Mouse (Mus musculus) liver (tissue): ENCODE measurements at regions not wholly inside any gene's neighbourhood (a gene's known extent, or its start where the extent isn't known, plus 50 kb on each side); places are given as distances from the start of the nearest gene placed in this dataset.
A peak's percentile ranks its signal among the peaks of the same experiment; 100 is the strongest.

Experiments used
- DNase-seq: peaks from one replicate; pipeline ENCODE4 v3.0.0-alpha.2; 2020; ENCODE audit warnings: mixed read lengths

GRCm38 (mm10) chr5:41563441-41563840, 144.5 kb downstream of the Rab28 start:
- no peak for DNase-seq

DNA sequence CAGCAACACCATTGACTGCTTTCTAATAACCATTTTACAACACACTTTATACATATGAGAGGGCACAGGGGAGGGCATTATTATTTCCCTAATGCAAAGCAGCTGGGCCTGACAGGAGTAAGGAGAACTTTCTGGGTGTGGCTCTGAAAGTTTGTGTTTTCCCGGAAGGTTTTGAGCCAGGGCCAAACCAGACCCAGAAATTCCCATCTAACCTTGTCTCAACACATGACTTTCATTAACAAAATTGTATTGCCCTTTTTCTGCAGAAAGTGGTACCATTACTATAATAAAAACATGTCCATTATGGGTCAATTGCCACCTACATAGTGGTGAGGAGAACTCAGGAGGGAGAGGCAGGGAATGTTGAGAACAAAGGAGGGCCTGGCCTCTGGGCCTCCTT, 145.7 kb downstream of the Rab28 start:
- DNase-seq, result no peak

DNA sequence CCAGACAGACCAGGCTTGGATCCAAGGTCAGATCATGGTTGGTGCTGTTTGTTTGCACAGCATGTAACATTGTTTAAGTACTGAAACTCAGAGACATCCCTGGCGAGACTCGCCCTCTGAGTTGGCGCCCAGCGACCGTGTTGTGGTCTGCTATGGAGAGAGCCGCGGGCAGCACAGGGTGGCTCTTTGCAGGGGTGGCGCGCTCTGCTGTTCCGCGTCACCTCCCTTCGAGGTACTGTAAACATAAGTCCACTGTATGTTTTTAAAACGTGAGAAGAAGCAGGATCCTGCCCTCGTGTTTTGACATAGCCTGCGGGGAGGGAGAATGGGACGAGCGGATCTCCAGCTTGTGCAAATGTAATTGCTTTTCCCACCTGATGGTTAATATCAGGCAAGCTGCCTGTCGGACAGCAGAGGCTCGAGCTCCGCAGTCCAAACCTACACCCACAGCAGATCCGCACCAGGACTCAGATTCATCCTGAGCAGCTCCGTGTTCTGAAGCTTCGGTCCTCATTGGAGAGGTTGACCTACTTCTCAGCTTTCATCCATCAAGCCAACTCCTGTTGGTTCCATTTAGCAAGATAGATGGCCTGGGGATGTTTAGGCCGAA, 151.2 kb downstream of the Rab28 start:
- DNase-seq, result peak; percentile 4

DNA sequence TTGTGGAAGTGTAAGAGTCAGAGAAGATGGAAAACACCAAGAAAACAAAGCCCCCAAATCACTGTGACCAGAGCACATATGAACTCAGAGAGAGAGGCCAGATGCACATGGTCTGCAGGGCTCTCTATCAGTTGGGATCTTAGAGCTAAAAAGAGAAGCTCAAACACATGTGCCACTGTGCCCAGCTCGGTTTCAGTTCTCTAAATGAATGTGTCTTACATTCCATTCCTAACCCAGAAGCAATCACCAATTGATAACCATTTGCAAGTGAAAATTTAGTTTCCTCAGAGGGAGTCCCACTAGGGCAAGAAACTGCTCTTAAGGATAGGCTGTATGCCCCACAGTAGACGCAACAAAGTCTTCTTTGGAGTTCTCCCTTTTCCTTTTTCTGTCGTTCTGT, 153.6 kb downstream of the Rab28 start:
- DNase-seq, result no peak

DNA sequence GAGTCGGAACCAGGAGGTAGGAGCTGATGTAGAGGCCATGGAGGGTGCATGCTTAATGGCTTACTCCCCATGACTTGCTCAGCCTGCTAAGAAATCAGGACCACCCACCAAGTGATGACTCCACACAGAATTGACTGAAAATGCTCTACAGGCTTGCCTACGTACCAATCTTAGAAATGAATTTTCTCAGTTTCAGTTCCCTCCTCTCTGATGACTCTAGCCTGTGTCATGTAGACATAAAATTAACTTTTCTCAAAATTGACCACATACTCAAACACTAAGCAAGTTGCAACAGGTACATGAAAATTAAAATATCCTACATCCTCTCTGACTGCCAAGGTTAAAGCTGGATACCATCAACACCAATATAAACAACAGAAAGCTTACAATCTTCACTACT, 157.9 kb downstream of the Rab28 start:
- DNase-seq, result no peak

DNA sequence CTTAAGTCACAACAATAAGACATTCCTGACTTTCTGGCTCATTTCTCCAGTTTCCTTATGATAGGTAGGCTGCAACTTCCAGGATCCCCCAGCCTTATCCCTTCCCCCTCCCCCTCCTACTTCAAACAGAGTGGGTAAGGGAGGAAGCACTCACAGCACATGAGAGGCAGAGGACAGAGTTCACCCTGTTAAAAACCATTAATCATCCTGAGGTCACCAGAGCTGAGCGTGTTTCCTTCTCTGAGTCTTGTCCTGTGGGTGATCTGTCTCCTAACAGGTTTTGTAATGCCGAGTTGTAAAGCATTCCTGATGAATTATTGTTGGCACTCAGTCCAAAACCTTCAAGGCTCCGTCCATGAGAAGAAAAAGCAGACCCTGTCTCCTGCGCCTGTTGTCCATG, 161.0 kb downstream of the Rab28 start:
- no peak for DNase-seq

GRCm38 (mm10) chr5:41540789-41541188, 167.2 kb downstream of the Rab28 start:
- no peak for DNase-seq

DNA sequence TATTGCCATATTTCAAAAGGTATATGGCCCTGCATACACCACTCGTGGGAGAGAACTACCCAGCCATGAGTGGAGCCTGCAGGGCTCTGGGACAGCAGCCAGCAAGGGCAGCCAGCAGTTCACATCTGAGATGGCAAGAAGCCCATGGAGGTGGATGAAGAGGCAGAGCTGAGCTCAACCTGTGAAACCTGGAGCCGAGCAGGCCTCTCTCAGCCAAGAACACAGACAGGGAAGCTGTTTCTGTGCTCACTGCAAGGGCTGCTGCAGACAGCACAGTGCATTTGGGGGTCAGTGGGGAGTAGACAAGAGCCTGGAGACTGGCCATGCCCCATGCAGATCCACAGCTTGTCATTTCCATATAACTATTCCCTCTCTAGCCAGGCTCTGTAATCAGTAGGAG, 173.4 kb downstream of the Rab28 start:
- peak; percentile 4 for DNase-seq
